Mouse (Mus musculus): ENCODE results near the gene Syt1.

Syt1 gene

GRCm38 (mm10) chr10:109010241-109011193 is at the start of gene Syt1:
Syt1 (minus strand) TSS chr10:109010982.
- DNase-seq (ENCODE audit: low spot score in 2 of 2) = peak; percentile 67 to 84

- DNase-seq (ENCODE audit: low spot score in 2 of 2) = no peak
Observed at GRCm38 (mm10) chr10:109056500-109056899, 45.7 kb upstream of the Syt1 start.

- no peak for DNase-seq (ENCODE audit: low spot score in 2 of 2)
Observed at GRCm38 (mm10) chr10:109047537-109047936, 36.8 kb upstream of the Syt1 start.

- DNase-seq (ENCODE audit: low spot score in 2 of 2) = no peak
Observed at GRCm38 (mm10) chr10:109046988-109047387, 36.2 kb upstream of the Syt1 start.

GRCm38 (mm10) chr10:109011226-109012165 is 714 bp upstream of the Syt1 start:
- peak; percentile 30 to 43 for DNase-seq (ENCODE audit: low spot score in 2 of 2)

GRCm38 (mm10) chr10:109009831-109010230 is 951 bp downstream of the Syt1 start:
- DNase-seq (ENCODE audit: low spot score in 2 of 2) = no peak

- no peak for DNase-seq (ENCODE audit: low spot score in 2 of 2)
Observed at GRCm38 (mm10) chr10:109008456-109008855, 2.3 kb downstream of the Syt1 start.

GRCm38 (mm10) chr10:109003482-109003881 is 7.3 kb downstream of the Syt1 start:
- DNase-seq (ENCODE audit: low spot score in 2 of 2) = no peak

- no peak for DNase-seq (ENCODE audit: low spot score in 2 of 2)
Observed at GRCm38 (mm10) chr10:108987250-108987649, 23.5 kb downstream of the Syt1 start.

- peak; percentile 44 for DNase-seq (ENCODE audit: low spot score in 2 of 2)
Observed at GRCm38 (mm10) chr10:108979660-108980059, 31.1 kb downstream of the Syt1 start.

- DNase-seq (ENCODE audit: low spot score in 2 of 2) = no peak
Observed at GRCm38 (mm10) chr10:108954952-108955351, 55.8 kb downstream of the Syt1 start.

- no peak for DNase-seq (ENCODE audit: low spot score in 2 of 2)
Observed at GRCm38 (mm10) chr10:108952182-108952581, 58.6 kb downstream of the Syt1 start.

- no peak for DNase-seq (ENCODE audit: low spot score in 2 of 2)
Observed at GRCm38 (mm10) chr10:108936838-108937430, 73.8 kb downstream of the Syt1 start.

GRCm38 (mm10) chr10:108930299-108930698 is 80.5 kb downstream of the Syt1 start:
- DNase-seq (ENCODE audit: low spot score in 2 of 2) = no peak

- DNase-seq (ENCODE audit: low spot score in 2 of 2) = peak in 1 of 2 experiments; percentile 13
Observed at GRCm38 (mm10) chr10:108929676-108930075, 81.1 kb downstream of the Syt1 start.

- no peak for DNase-seq (ENCODE audit: low spot score in 2 of 2)
Observed at GRCm38 (mm10) chr10:108905264-108905663, 105.5 kb downstream of the Syt1 start.

GRCm38 (mm10) chr10:108904371-108904770 is 106.4 kb downstream of the Syt1 start:
- DNase-seq (ENCODE audit: low spot score in 2 of 2) = no peak

- DNase-seq (ENCODE audit: low spot score in 2 of 2) = no peak
Observed at GRCm38 (mm10) chr10:108896529-108896928, 114.3 kb downstream of the Syt1 start.

- no peak for DNase-seq (ENCODE audit: low spot score in 2 of 2)
Observed at GRCm38 (mm10) chr10:108893288-108893687, 117.5 kb downstream of the Syt1 start.

GRCm38 (mm10) chr10:108892441-108892840 is 118.3 kb downstream of the Syt1 start:
- no peak for DNase-seq (ENCODE audit: low spot score in 2 of 2)

GRCm38 (mm10) chr10:108889084-108889483 is 121.7 kb downstream of the Syt1 start:
- DNase-seq (ENCODE audit: low spot score in 2 of 2) = no peak

GRCm38 (mm10) chr10:108886781-108887180 is 124.0 kb downstream of the Syt1 start:
- DNase-seq (ENCODE audit: low spot score in 2 of 2) = no peak
